Mouse (Mus musculus) testis, adult 2 months (tissue): ENCODE data around the gene Synpo2.

ENCODE experiments used
- CTCF ChIP-seq: fragments of 200-500 bp; IDR thresholded peaks from 2 replicates; pipeline ENCODE4 v1.5.1; 2012; ENCODE audit warnings: low read depth, mild to moderate bottlenecking, inconsistent platforms, low read length, moderate library complexity; ENCODE audit not compliant: control insufficient read depth, insufficient read depth, insufficient replicate concordance
- POLR2A ChIP-seq: fragments of 200-500 bp; IDR thresholded peaks from 2 replicates; pipeline ENCODE4 v1.6.1; 2012; ENCODE audit warnings: low read depth, mild to moderate bottlenecking, inconsistent platforms, low read length, moderate library complexity; ENCODE audit not compliant: control insufficient read depth

DNA sequence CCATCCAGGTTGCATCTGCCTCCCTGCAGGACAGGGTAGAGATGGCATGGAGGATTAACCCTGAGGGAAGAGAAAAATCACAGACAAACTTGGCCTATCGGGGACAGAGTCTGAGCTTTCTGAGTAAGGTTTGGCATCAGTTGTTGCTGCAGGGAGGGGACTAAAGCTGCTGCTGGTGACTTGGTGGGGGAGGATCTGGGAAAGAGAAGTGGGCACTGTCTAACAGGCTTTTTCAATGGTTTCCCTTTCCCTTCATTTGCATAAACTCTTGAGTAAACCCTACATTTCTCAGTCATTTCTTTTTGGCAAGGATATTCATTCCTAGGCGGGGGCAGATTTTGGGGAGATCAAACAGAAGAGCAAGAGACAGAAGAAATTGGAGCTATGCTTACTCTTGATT lies 174.0 kb downstream of the Synpo2 start:
- TF ChIP-seq CTCF (no peak), POLR2A (no peak)
